Mouse (Mus musculus) forebrain, postnatal 0 days (tissue): ENCODE results near the gene Tex13b. TPM values are rescaled to one million over a fixed set of nuclear protein-coding genes. Genes with fewer than 3 reads are reported as not detected.

Experiments
- ATAC-seq: fragments of 200-750 bp; cut with Nextera tagmentation; 2 replicates; pipeline ENCODE4 v1.8.0; 2017; ENCODE audit warnings: mild to moderate bottlenecking, moderate library complexity
- DNase-seq: peaks from one replicate; pipeline ENCODE4 v3.0.0-alpha.2; 2015
- H3K27ac ChIP-seq: fragments of 300-500 bp; sonication (generic); 2 replicates; pipeline ENCODE4 v1.5.1; 2014; ENCODE audit warnings: low read depth, mild to moderate bottlenecking, antibody characterized with exemption, low read length, moderate library complexity, mixed read lengths
- H3K27me3 ChIP-seq: fragments of 300-500 bp; sonication (generic); 2 replicates; pipeline ENCODE4 v1.6.1; 2014; ENCODE audit warnings: mild to moderate bottlenecking, low read length, mixed read lengths; ENCODE audit not compliant: insufficient read depth
- H3K36me3 ChIP-seq: fragments of 300-500 bp; sonication (generic); 2 replicates; pipeline ENCODE4 v1.6.1; 2014; ENCODE audit warnings: mild to moderate bottlenecking, moderate library complexity; ENCODE audit not compliant: insufficient read depth
- H3K4me1 ChIP-seq: fragments of 300-500 bp; sonication (generic); 2 replicates; pipeline ENCODE4 v1.6.1; 2014; ENCODE audit warnings: antibody characterized with exemption; ENCODE audit not compliant: insufficient read depth
- H3K4me2 ChIP-seq: fragments of 300-500 bp; sonication (generic); 2 replicates; pipeline ENCODE4 v1.6.1; 2014; ENCODE audit warnings: low read depth, mild to moderate bottlenecking, moderate library complexity
- H3K4me3 ChIP-seq: fragments of 300-500 bp; sonication (generic); 2 replicates; pipeline ENCODE4 v1.5.1; 2014; ENCODE audit warnings: low read depth, low read length, mixed read lengths
- H3K9ac ChIP-seq: fragments of 300-500 bp; sonication (generic); 2 replicates; pipeline ENCODE4 v1.6.1; 2014; ENCODE audit warnings: mild to moderate bottlenecking
- H3K9me3 ChIP-seq: fragments of 300-500 bp; sonication (generic); 2 replicates; pipeline ENCODE4 v1.6.1; 2016; ENCODE audit warnings: low read length
- CTCF ChIP-seq: sonication (generic); IDR thresholded peaks from 2 replicates; pipeline ENCODE4 v1.5.1; 2016; ENCODE audit warnings: antibody characterized with exemption, control low read depth, low read depth
- WGBS: fragments of 180-500 bp; shearing (Covaris S2); extraction: QIAGEN DNeasy Blood & Tissue Kit; methylation state at CpG from one replicate; pipeline ENCODE4 v1.1.7; 2014; 5-methylcytosine and 5-hydroxymethylcytosine counted together
- polyA plus RNA-seq: library from polyadenylated mRNA; unstranded; fragments of >200 nt; fragmentation: Nextera tagmentation; extraction: Ambion mirVana; gene quantifications from 2 replicates; pipeline ENCODE4 v1.2.1, GENCODE M21; 2015
- total RNA-seq: library from RNA; depleted of rRNA; stranded (reverse); fragments of >200 nt; gene quantifications from 2 replicates; pipeline ENCODE4 v1.2.3, GENCODE M21; 2014; rRNA removed

The Tex13b gene
- total and polyA plus RNA-seq, 2 experiments from 2014 or later: not detected

GRCm38 (mm10) chrX:140838077-140838476 is 24.8 kb upstream of the Tex13b start:
- Histone ChIP-seq H3K9me3 (no peaks in the 10 kb centered on the region), H3K4me2 (no peak overlapping the region), H3K36me3 (no peaks in the 10 kb centered on the region), H3K4me3 (no peak overlapping the region), H3K9ac (no peak overlapping the region), H3K4me1 (no peaks in the 10 kb centered on the region), H3K27ac (no peak overlapping the region), H3K27me3 (no peaks in the 10 kb centered on the region)
- WGBS: 83% methylated on average over 3 of the region's 3 CpGs
- no peak for TF ChIP-seq CTCF
- DNase-seq (no peak), ATAC-seq (no peak)

- Histone ChIP-seq H3K36me3 (no peaks in the 10 kb centered on the region), H3K27me3 (no peaks in the 10 kb centered on the region), H3K4me1 (no peaks in the 10 kb centered on the region), H3K4me3 (no peak overlapping the region), H3K9ac (no peak overlapping the region), H3K27ac (no peak overlapping the region), H3K9me3 (no peaks in the 10 kb centered on the region), H3K4me2 (no peak overlapping the region)
- WGBS: 46% methylated on average over 4 of the region's 4 CpGs
- no peak for TF ChIP-seq CTCF
- DNase-seq (no peak), ATAC-seq (no peak)
These were observed 18.5 kb upstream of the Tex13b start for GRCm38 (mm10) chrX:140831706-140832105.

DNA sequence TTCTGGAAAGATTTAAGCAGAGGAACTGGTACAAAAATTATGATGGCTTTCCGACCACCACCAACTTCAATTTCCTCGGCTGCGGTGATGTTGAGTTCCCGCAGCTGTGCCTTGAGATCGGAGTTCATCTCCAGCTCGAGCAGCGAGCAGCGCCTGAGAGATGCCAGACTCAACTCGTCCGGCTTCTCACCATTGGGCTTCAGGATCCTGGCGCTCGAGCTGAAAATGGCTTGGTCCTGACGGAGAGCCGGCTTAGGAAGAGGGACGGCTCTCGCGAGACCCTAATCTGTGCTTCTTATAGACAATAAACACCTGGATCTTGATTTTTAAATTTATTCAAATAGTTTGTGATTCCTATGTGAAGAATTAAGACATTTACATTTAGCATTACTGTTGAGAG is 9.1 kb upstream of the Tex13b start:
- Histone ChIP-seq H3K4me2 (no peak overlapping the region), H3K36me3 (no peaks in the 10 kb centered on the region)
- WGBS: 84% methylated on average over 17 of the region's 17 CpGs

DNA sequence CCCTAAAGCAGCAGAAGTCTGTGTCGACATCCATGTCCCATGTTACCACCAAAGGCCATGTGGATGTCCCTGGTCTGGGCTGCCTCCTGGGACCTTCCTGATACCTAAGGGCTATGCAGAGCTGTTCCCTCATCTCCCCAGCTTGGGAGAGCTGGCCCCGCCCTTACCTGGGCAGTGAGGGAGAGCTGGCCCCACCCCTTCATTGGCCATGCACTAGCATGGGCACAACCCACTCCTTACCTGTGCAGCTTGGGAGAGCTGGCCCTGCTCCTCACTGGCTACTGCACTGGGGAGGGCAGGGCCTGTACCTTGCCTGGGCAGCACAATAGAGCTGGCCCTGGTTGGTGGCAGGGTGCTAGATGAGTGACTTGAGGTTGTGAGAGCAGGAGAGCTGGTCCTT is 7.9 kb downstream of the Tex13b start:
- Histone ChIP-seq H3K4me3 (no peak overlapping the region), H3K9ac (no peak overlapping the region), H3K27me3 (no peaks in the 10 kb centered on the region), H3K36me3 (no peaks in the 10 kb centered on the region), H3K27ac (no peak overlapping the region), H3K4me1 (no peaks in the 10 kb centered on the region), H3K4me2 (no peak overlapping the region), H3K9me3 (no peaks in the 10 kb centered on the region)
- WGBS: 85% methylated on average over 2 of the region's 2 CpGs
- ATAC-seq (no peak), DNase-seq (no peak)
- no peak for TF ChIP-seq CTCF

More for the DNA sequence above, 9.1 kb upstream of the Tex13b start:
- DNase-seq (no peak), ATAC-seq (no peak)
- no peak overlapping the region for H3K4me3 ChIP-seq
- no peak for TF ChIP-seq CTCF
- H3K4me1 ChIP-seq: no peaks in the 10 kb centered on the region
- no peak overlapping the region for H3K9ac ChIP-seq
- H3K9me3 ChIP-seq: no peaks in the 10 kb centered on the region
- H3K27ac ChIP-seq: no peak overlapping the region
- no peaks in the 10 kb centered on the region for H3K27me3 ChIP-seq

DNA sequence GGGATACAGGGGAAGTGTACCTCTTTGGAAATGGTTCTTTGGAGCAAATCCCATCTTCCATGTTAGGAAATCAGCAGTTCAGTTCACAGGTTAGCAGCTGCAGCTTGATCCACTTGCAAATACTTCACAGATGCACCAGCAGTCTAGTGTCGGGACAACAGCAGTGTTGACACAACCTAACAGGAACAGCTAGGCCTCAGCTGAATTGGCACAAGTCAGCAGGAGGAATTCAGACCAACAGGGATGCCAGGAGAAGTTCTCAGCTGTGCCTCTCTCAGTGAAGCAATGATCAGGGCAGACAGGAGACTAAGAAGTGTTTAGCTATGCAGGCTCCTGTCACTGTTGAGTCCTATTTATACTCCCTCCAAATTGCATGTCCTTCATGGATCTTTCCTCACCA is 43.4 kb downstream of the Tex13b start:
- no peaks in the 10 kb centered on the region for H3K36me3 ChIP-seq
- no peaks in the 10 kb centered on the region for H3K4me1 ChIP-seq
- no peak overlapping the region for H3K4me3 ChIP-seq
- H3K4me2 ChIP-seq: no peak overlapping the region
- H3K9ac ChIP-seq: no peak overlapping the region
- DNase-seq: peak; percentile 1
- TF ChIP-seq CTCF: no peak
- 57% methylated on average over 1 of the region's 1 CpGs for WGBS
- H3K27ac ChIP-seq: no peak overlapping the region
- no peaks in the 10 kb centered on the region for H3K27me3 ChIP-seq
- no peaks in the 10 kb centered on the region for H3K9me3 ChIP-seq
- peak; percentile 58 for ATAC-seq

Other genes starting within 250 kb of the Tex13b start
- gene Tsc22d3, start 212.8 kb downstream of the Tex13b start, total RNA-seq: 93.9 and 114 TPM in 2 replicates
- 75.3 and 92.2 TPM in 2 replicates for gene Tsc22d3, start 212.8 kb downstream of the Tex13b start, polyA plus RNA-seq
- 15.4 and 18.3 TPM in 2 replicates for gene Mid2, start 148.8 kb downstream of the Tex13b start, total RNA-seq
- gene Mid2, start 148.8 kb downstream of the Tex13b start, polyA plus RNA-seq: 2.1 and 3.3 TPM in 2 replicates
- gene Vsig1, start 94.2 kb upstream of the Tex13b start, total RNA-seq: not detected in 2 replicates
- 0.12 TPM in 1 of 2 replicates, not detected in the other for gene Vsig1, start 94.2 kb upstream of the Tex13b start, polyA plus RNA-seq
- 17.1 and 20.2 TPM in 2 replicates for gene Psmd10, start 143.3 kb upstream of the Tex13b start, total RNA-seq
- 34.3 and 35.2 TPM in 2 replicates for gene Psmd10, start 143.3 kb upstream of the Tex13b start, polyA plus RNA-seq
- 14.3 and 17.8 TPM in 2 replicates for gene Atg4a, start 143.5 kb upstream of the Tex13b start, total RNA-seq
- 9.8 and 11.4 TPM in 2 replicates for gene Atg4a, start 143.5 kb upstream of the Tex13b start, polyA plus RNA-seq